Mouse (Mus musculus): ENCODE measurements around the gene Gm21970.

DNA sequence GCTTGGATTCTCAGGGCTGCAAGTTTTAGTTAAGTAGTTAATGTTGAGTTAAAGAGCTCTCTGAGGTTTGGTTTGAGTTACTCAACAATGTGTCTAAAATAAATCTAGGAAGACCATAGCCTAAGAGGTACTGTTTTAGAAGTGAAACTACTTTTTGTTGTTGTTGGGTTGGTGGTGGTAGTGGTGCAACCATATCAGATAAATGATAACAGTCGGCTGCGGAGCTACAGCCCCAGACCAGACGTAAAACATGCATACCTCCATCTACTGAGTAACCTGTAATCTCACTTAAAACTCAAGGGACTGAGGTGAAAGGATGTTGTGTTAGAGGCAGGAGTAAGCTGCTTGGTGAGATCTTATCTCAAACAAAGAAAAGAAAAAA, 17.3 kb upstream of the Gm21970 start:
- no peak for TF ChIP-seq EP300 (IDR thresholded peaks at IDR 0.05; ENCODE audit: insufficient read depth, low read depth, low read length)
- TF ChIP-seq POLR2A (IDR thresholded peaks at IDR 0.05; ENCODE audit: insufficient read depth, low read length) = no peak
- TF ChIP-seq CTCF (IDR thresholded peaks at IDR 0.05; ENCODE audit: low read depth, low read length) = no peak

All from ES-Bruce4 (cell line).